Mouse (Mus musculus) MEL (cell line): ENCODE results near the gene Serp2. TPM values are rescaled to one million over a fixed set of nuclear protein-coding genes. Genes with fewer than 3 reads are reported as not detected.

ENCODE experiments used
- DNase-seq: peaks from one replicate; pipeline ENCODE4 v3.0.0; 2011; ENCODE audit warnings: low read depth, low spot score
- H3K27ac ChIP-seq: 2 replicates; pipeline ENCODE4 v1.5.1; 2012; ENCODE audit warnings: low read depth, mild to moderate bottlenecking, control low read depth, low read length, moderate library complexity; ENCODE audit not compliant: control insufficient read depth
- H3K27me3 ChIP-seq, 2 experiments: fragments of 150-350 bp in 1 of 2; sonication (generic) in 1 of 2; 2 replicates each; pipeline ENCODE4 v1.6.1; 2012; ENCODE audit warnings: low read length in 2 of 2, mild to moderate bottlenecking in 2 of 2, improper control_type of control experiment in 1 of 2, moderate library complexity in 1 of 2; ENCODE audit not compliant: insufficient read depth in 2 of 2, control insufficient read depth in 1 of 2
- H3K36me3 ChIP-seq, 2 experiments: 2 replicates each; pipeline ENCODE4 v1.6.1; 2012 to 2014; ENCODE audit warnings: low read length in 2 of 2, improper control_type of control experiment in 1 of 2, inconsistent platforms in 1 of 2, mild to moderate bottlenecking in 1 of 2; ENCODE audit not compliant: insufficient read depth in 2 of 2, control insufficient read depth in 1 of 2
- H3K4me1 ChIP-seq, 2 experiments: fragments of 150-350 bp in 1 of 2; sonication (generic) in 1 of 2; 2 replicates each; pipeline ENCODE4 v1.6.1; 2012; ENCODE audit warnings: low read length in 2 of 2, improper control_type of control experiment in 1 of 2, mild to moderate bottlenecking in 1 of 2; ENCODE audit not compliant: insufficient read depth in 2 of 2, control insufficient read depth in 1 of 2
- H3K4me3 ChIP-seq, 2 experiments: fragments of 150-350 bp in 1 of 2; sonication (generic) in 1 of 2; 2 replicates each; pipeline ENCODE4 v1.5.1; 2012; ENCODE audit warnings: low read depth in 2 of 2, low read length in 2 of 2, mild to moderate bottlenecking in 2 of 2, moderate library complexity in 2 of 2, control low read depth in 1 of 2, improper control_type of control experiment in 1 of 2; ENCODE audit not compliant: control insufficient read depth in 1 of 2, insufficient read depth in 1 of 2
- H3K79me2 ChIP-seq: 2 replicates; pipeline ENCODE4 v1.6.1; 2012; ENCODE audit warnings: mild to moderate bottlenecking, low read length, moderate library complexity; ENCODE audit not compliant: control insufficient read depth, poor library complexity, insufficient read depth
- H3K9ac ChIP-seq: 2 replicates; pipeline ENCODE4 v1.6.1; 2012; ENCODE audit warnings: low read depth, mild to moderate bottlenecking, control low read depth, low read length, moderate library complexity; ENCODE audit not compliant: control insufficient read depth, poor library complexity, severe bottlenecking
- H3K9me3 ChIP-seq: fragments of 150-350 bp; sonication (generic); replicated peaks from 2 replicates; pipeline ENCODE4 v1.6.1; 2012; ENCODE audit warnings: mild to moderate bottlenecking, low read length, improper control_type of control experiment, moderate library complexity; ENCODE audit not compliant: insufficient read depth
- BHLHE40 ChIP-seq: IDR thresholded peaks from 2 replicates; pipeline ENCODE4 v1.6.1; 2012; ENCODE audit warnings: low read depth, mild to moderate bottlenecking, inconsistent platforms, low read length, improper control_type of control experiment, borderline replicate concordance
- ELF1 ChIP-seq: IDR thresholded peaks from 2 replicates; pipeline ENCODE4 v1.6.1; 2014; ENCODE audit warnings: low read depth, mild to moderate bottlenecking, inconsistent platforms, low read length, improper control_type of control experiment, moderate library complexity
- EP300 ChIP-seq, 2 experiments: IDR thresholded peaks; 2 replicates each; pipeline ENCODE4 v1.6.1; 2011; ENCODE audit warnings: improper control_type of control experiment in 2 of 2, low read length in 2 of 2, low read depth in 1 of 2, mild to moderate bottlenecking in 1 of 2
- ETS1 ChIP-seq: IDR thresholded peaks from 2 replicates; pipeline ENCODE4 v1.6.1; 2012; ENCODE audit warnings: low read depth, mild to moderate bottlenecking, inconsistent platforms, low read length, improper control_type of control experiment, moderate library complexity
- GATA1 ChIP-seq: IDR thresholded peaks from 2 replicates; pipeline ENCODE4 v1.6.1; 2011; ENCODE audit warnings: low read depth, low read length, improper control_type of control experiment
- KAT2A ChIP-seq: conservative IDR thresholded peaks from 2 replicates; pipeline ENCODE4 v1.6.1; 2012; ENCODE audit warnings: low read depth, low read length, improper control_type of control experiment, inconsistent platforms
- MAFK ChIP-seq: IDR thresholded peaks from 2 replicates; pipeline ENCODE4 v1.6.1; 2011; ENCODE audit warnings: low read depth, mild to moderate bottlenecking, low read length, improper control_type of control experiment, borderline replicate concordance
- MAX ChIP-seq: IDR thresholded peaks from 2 replicates; pipeline ENCODE4 v1.6.1; 2011; ENCODE audit warnings: low read length, improper control_type of control experiment
- MXI1 ChIP-seq: IDR thresholded peaks from 2 replicates; pipeline ENCODE4 v1.6.1; 2011; ENCODE audit warnings: mild to moderate bottlenecking, low read depth, low read length, improper control_type of control experiment
- MYB ChIP-seq: IDR thresholded peaks from 2 replicates; pipeline ENCODE4 v1.6.1; 2011; ENCODE audit warnings: mild to moderate bottlenecking, low read depth, low read length, improper control_type of control experiment
- MYC ChIP-seq: IDR thresholded peaks from 2 replicates; pipeline ENCODE4 v1.6.1; 2011; ENCODE audit warnings: low read depth, mild to moderate bottlenecking, low read length, improper control_type of control experiment, moderate library complexity
- NRF1 ChIP-seq: IDR thresholded peaks from 2 replicates; pipeline ENCODE4 v1.6.1; 2014; ENCODE audit warnings: low read depth, mild to moderate bottlenecking, inconsistent platforms, low read length, improper control_type of control experiment, moderate library complexity; ENCODE audit not compliant: poor library complexity, insufficient read depth, severe bottlenecking
- POLR2A ChIP-seq, 2 experiments: IDR thresholded peaks; 2 replicates each; pipeline ENCODE4 v1.6.1; 2011 to 2012; ENCODE audit warnings: low read length in 2 of 2, mild to moderate bottlenecking in 2 of 2, control low read depth in 1 of 2, improper control_type of control experiment in 1 of 2, low read depth in 1 of 2, moderate library complexity in 1 of 2; ENCODE audit not compliant: control insufficient read depth in 1 of 2, insufficient read depth in 1 of 2, poor library complexity in 1 of 2
- SIN3A ChIP-seq: IDR thresholded peaks from 2 replicates; pipeline ENCODE4 v1.6.1; 2012; ENCODE audit warnings: low read length, improper control_type of control experiment, inconsistent platforms
- SMC3 ChIP-seq: IDR thresholded peaks from 2 replicates; pipeline ENCODE4 v1.6.1; 2011; ENCODE audit warnings: low read depth, low read length, improper control_type of control experiment
- TAL1 ChIP-seq: IDR thresholded peaks from 2 replicates; pipeline ENCODE4 v1.6.1; 2012; ENCODE audit warnings: mild to moderate bottlenecking, inconsistent platforms, low read length, moderate library complexity, mixed read lengths
- TBP ChIP-seq: IDR thresholded peaks from 2 replicates; pipeline ENCODE4 v1.8.0; 2011; ENCODE audit warnings: low read depth, low read length, improper control_type of control experiment
- TCF12 ChIP-seq: IDR thresholded peaks from 2 replicates; pipeline ENCODE4 v1.6.1; 2014; ENCODE audit warnings: low read depth, mild to moderate bottlenecking, inconsistent platforms, low read length, improper control_type of control experiment, moderate library complexity
- UBTF ChIP-seq: IDR thresholded peaks from 2 replicates; pipeline ENCODE4 v1.6.1; 2012; ENCODE audit warnings: low read depth, mild to moderate bottlenecking, inconsistent platforms, low read length, improper control_type of control experiment, moderate library complexity, borderline replicate concordance; ENCODE audit not compliant: insufficient read depth
- USF1 ChIP-seq: IDR thresholded peaks from 2 replicates; pipeline ENCODE4 v1.6.1; 2014; ENCODE audit warnings: low read depth, mild to moderate bottlenecking, inconsistent platforms, low read length, improper control_type of control experiment, moderate library complexity
- USF2 ChIP-seq, 2 experiments: IDR thresholded peaks; 2 replicates each; pipeline ENCODE4 v1.6.1; 2011 to 2012; ENCODE audit warnings: improper control_type of control experiment in 2 of 2, low read length in 2 of 2, borderline replicate concordance in 1 of 2, inconsistent platforms in 1 of 2, low read depth in 1 of 2, mild to moderate bottlenecking in 1 of 2; ENCODE audit not compliant: insufficient read depth in 1 of 2
- ZKSCAN1 ChIP-seq: IDR thresholded peaks from 2 replicates; pipeline ENCODE4 v1.6.1; 2012; ENCODE audit warnings: low read depth, mild to moderate bottlenecking, inconsistent platforms, low read length, improper control_type of control experiment, moderate library complexity
- polyA plus RNA-seq, 2 experiments: library from polyadenylated mRNA; stranded (reverse) in 1 of 2; unstranded in 1 of 2; fragments of >175 nt in 1 of 2; fragments of >200 nt in 1 of 2; gene quantifications; 2 replicates each; pipeline versions ENCODE4 v1.2.1 to v1.2.4; 2012; ENCODE audit warnings: low replicate concordance in 2 of 2, low read depth in 1 of 2; ENCODE audit not compliant: insufficient read length in 2 of 2, insufficient read depth in 1 of 2, missing spikeins in 1 of 2
- total RNA-seq: library from RNA; depleted of rRNA; stranded (reverse); fragments of 300-350 nt; gene quantifications from 2 replicates; pipeline ENCODE4 v1.2.3, GENCODE M21; 2012

The Serp2 gene
- total and polyA plus RNA-seq, 3 experiments = 0.42 to 0.56 TPM; not detected in 1

DNA sequence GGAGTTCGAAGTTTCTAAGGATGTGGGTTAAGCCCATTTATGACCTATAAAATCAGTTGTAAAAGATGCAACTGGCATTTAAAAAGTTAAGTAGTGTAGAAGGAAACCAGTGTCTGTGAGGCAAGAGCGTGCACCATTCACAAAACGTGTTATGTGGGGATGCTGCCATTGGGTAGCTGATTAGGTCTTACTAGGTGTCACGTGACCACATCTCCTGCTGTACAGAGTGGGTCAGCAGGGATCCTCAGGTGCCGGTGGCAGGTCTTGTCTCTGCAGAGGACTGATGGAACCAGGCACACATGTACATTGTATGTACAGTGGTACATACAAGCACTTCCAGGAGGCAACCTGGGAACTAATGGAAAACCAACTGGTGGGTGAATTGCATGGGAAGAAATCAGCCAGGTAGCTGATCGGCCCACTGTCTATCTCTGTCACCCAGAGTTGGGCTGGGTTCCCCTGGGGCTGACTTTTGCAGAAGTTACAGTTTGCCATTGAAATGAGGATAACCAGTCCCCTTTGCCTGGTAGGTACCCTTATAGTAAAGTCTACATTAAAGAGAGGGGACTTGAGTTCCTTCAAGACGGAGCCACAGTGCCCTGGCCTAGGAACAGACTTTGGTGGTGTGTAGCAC, 25.5 kb downstream of the Serp2 start:
- Histone ChIP-seq H3K36me3 (peaks cover 0 to 20% of the 10 kb centered on the region in 2 experiments; a peak in 2 of 4 replicates), H3K27me3 (no peaks in the 10 kb centered on the region), H3K4me1 (peaks cover 11 to 29% of the 10 kb centered on the region in 2 experiments), H3K79me2 (no peaks in the 10 kb centered on the region; the same call in 1 of the 2 replicates)
- TF ChIP-seq MYC = no peak
- TF ChIP-seq USF1 = peak; percentile 93
- TF ChIP-seq BHLHE40 = peak; percentile 55
- no peak for TF ChIP-seq MAFK
- no peak for TF ChIP-seq MYB
- no peak for TF ChIP-seq SIN3A
- peak; percentile 58 for TF ChIP-seq TAL1
- no peak for TF ChIP-seq UBTF
- TF ChIP-seq USF2 (IDR thresholded peaks at IDR 0.05; ENCODE audit: borderline replicate concordance in 1 of 2, insufficient read depth in 1 of 2, low read depth in 1 of 2, low read length in 2 of 2) = peak; percentile 57 to 60; a peak in 3 of 4 replicates
- peak; percentile 11; the same call in 1 of the 2 replicates for TF ChIP-seq ETS1
- TF ChIP-seq TBP = 0 out of 2 replicates have a peak, but pooled peaks have one; percentile 30
- peak; percentile 59; the same call in 1 of the 2 replicates for TF ChIP-seq MAX
- TF ChIP-seq EP300 (IDR thresholded peaks at IDR 0.05; ENCODE audit: low read depth in 1 of 2, low read length in 2 of 2) = peak in 1 of 2 experiments; percentile 75; a peak in 3 of 4 replicates
- peak; percentile 45; the same call in 1 of the 2 replicates for TF ChIP-seq TCF12
- TF ChIP-seq MXI1 = 0 out of 2 replicates have a peak, but pooled peaks have one; percentile 16
- TF ChIP-seq, all 39 proteins: peak for 10
- peak overlapping the region; percentile 39 for H3K9ac ChIP-seq
- DNase-seq = peak; percentile 69
- peak overlapping the region; percentile 99 for H3K27ac ChIP-seq
- 0 out of 4 replicates have a peak overlapping the region, but pooled peaks of 1 of the 2 experiments have one; percentile 1 for H3K4me3 ChIP-seq
- H3K9me3 ChIP-seq = no peaks in the 10 kb centered on the region

DNA sequence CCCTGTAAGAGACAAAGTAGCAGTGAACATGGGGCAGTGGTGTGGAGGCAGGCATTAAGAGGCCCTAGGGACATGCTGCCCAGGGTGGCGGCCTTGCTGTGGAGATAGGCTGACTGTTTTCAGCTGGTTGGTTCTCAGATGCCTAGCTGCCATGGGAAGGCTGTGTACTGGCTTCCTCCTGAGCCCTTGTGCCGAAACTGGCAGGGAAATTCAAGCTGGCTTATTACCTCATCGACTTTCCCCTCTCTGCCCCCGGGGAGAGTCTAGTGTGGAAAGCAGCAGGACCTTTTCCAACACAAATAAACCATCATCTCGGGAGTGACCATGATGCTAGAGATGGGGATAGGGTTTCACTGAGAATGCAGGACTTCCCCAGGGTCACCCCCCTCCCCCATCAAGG, 28.0 kb downstream of the Serp2 start:
- TF ChIP-seq KAT2A (no peak), ELF1 (no peak), NRF1 (no peak), POLR2A (IDR thresholded peaks at IDR 0.05; ENCODE audit: control insufficient read depth in 1 of 2, insufficient read depth in 1 of 2, low read depth in 1 of 2, low read length in 2 of 2, poor library complexity in 1 of 2) (no peak), GATA1 (no peak), ZKSCAN1 (no peak), MYC (no peak), SMC3 (no peak), BHLHE40 (no peak), TAL1 (no peak)
- TF ChIP-seq, all 39 proteins: peak for 0
- Histone ChIP-seq H3K4me3 (no peak overlapping the region), H3K4me1 (peaks cover 11 to 29% of the 10 kb centered on the region in 2 experiments), H3K27me3 (no peaks in the 10 kb centered on the region), H3K9ac (no peak overlapping the region), H3K79me2 (no peaks in the 10 kb centered on the region; the same call in 1 of the 2 replicates), H3K9me3 (no peaks in the 10 kb centered on the region), H3K27ac (no peak overlapping the region), H3K36me3 (peaks cover 0 to 16% of the 10 kb centered on the region in 2 experiments; a peak in 2 of 4 replicates)
- no peak for DNase-seq
